Mouse (Mus musculus): Measurements from ENCODE around the gene Unc5b.

Unc5b gene

DNA sequence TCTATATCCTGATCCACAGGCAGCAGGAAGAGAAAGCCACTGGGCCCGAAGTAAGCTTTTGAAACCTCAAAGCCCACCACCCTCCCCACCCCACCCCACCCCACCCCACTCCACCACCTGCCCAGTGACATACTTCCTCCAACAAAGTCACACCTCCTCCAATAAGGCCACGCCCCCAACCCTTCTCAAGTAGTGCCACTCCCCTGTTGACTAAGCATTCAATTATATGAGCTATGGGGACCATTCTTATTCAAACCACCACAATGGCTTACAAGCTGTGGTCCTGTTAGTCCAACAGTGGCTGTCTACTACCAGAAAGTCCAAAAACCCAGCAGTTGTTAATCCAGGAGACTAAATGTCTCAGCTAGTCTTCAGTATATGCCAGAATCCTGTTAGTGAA, 112.9 kb downstream of the Unc5b start:
- no peak for DNase-seq (ENCODE audit: low spot score)

DNA sequence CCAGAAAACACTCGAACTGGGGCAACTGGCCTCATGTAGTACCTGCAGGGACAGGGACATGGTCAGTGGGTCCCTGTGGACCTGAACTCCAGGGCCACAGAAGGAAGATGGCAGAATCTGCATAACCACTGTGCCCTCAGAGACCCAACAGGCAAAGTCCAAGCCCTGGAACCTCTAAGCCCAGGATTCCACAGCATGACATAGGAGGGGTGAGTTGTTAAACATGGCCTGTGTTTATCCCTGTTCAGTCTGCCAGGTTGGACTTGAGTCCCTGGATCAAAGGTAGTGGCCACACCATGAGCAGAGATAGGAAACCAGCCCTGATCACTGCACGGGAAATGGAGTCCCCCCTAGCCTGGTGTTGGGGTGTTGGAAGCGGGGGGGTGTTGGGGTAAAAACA, 114.9 kb downstream of the Unc5b start:
- no peak for DNase-seq (ENCODE audit: low spot score)
